Comparison of ENCODE assay signal across 18 mouse cellular contexts in the genomic region with DNA sequence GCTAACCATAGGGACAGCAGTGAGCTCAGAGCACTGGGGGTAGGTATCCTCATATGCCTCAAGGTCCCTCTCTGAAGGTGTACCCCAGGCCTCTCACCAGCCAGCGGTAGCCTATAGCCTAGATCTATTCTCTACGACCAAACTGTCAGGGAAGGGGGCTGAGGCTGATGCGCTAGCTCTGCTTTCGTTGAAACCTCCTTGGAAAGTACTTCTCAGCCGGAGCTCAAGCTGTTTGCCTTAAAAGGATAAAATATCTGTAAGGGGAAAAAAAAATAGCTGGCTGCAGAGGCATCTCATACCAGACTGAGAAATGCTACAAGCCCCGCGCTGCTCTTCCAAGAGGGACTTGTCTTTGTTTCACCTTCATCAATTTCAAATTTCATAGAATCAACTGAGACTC.
DNase-seq lines count a peak whose midpoint lies in the region; ATAC-seq lines count a peak whose summit lies in the region.
"Had no signal": no experiment of that assay in that cellular context is flagged by ENCODE, and none has a peak within 500 bp of the region (broad histone marks: within the 10 kb centered on the region; RNA-seq: fewer than 3 reads in every experiment).

No protein-coding gene starts in this region.

- no peak overlapping the region for H3K4me3 ChIP-seq in heart, embryonic 15.5 days
- H3K4me3 ChIP-seq in intestine, embryonic 16.5 days (ENCODE audit: low read length): no peak overlapping the region
- H3K4me3 ChIP-seq: heart, embryonic 10.5 days; neural tube, embryonic 12.5 days had no signal

- no peaks in the 10 kb centered on the region for H3K27me3 ChIP-seq in heart, embryonic 15.5 days
- H3K27me3 ChIP-seq in intestine, embryonic 16.5 days (replicated peaks; ENCODE audit: control insufficient read depth, insufficient read depth, low read length): no peaks in the 10 kb centered on the region
- H3K27me3 ChIP-seq: neural tube, embryonic 12.5 days had no signal

- no peaks in the 10 kb centered on the region for H3K9me3 ChIP-seq in heart, embryonic 15.5 days (replicated peaks)
- no peaks in the 10 kb centered on the region for H3K9me3 ChIP-seq in intestine, embryonic 16.5 days (ENCODE audit: control insufficient read depth, low read length)
- H3K9me3 ChIP-seq: heart, embryonic 10.5 days; neural tube, embryonic 12.5 days had no signal

- H3K27ac ChIP-seq in heart, embryonic 15.5 days: peak overlapping the region; percentile 20; the same call in 1 of the 2 replicates
- peak overlapping the region; percentile 83 for H3K27ac ChIP-seq in intestine, embryonic 16.5 days (ENCODE audit: low read length)
- H3K27ac ChIP-seq: heart, embryonic 10.5 days; neural tube, embryonic 12.5 days had no signal

- DNase-seq in heart, adult 11 months: no peak
- peak; percentile 16 for DNase-seq in right cerebral cortex, postnatal 25 days
- no peak for DNase-seq in right cerebral cortex, adult 18-20 months
- DNase-seq in thymus, postnatal 10 days (ENCODE audit: low spot score in 2 of 2): no peak
- DNase-seq in heart, adult 8-10 months (ENCODE audit: low spot score): no peak
- DNase-seq: adrenal gland, postnatal 14 days; cerebellum, adult 18-20 months; gastrocnemius, postnatal 14 days; heart, postnatal 4 days; kidney, adult 9 months had no signal

- H3K4me2 ChIP-seq in heart, embryonic 15.5 days: no peak overlapping the region
- peak overlapping the region; percentile 13; the same call in 1 of the 2 replicates for H3K4me2 ChIP-seq in intestine, embryonic 16.5 days (ENCODE audit: low read depth, low read length)
- H3K4me2 ChIP-seq: neural tube, embryonic 12.5 days had no signal

- H3K9ac ChIP-seq in heart, embryonic 15.5 days: no peak overlapping the region
- H3K9ac ChIP-seq in intestine, embryonic 16.5 days (ENCODE audit: low read depth, low read length): 0 out of 2 replicates have a peak overlapping the region, but pooled peaks have one; percentile 30
- H3K9ac ChIP-seq: neural tube, embryonic 12.5 days had no signal

- WGBS in heart, embryonic 15.5 days: 50% methylated on average over 7 of the region's 7 CpGs
- 45% methylated on average over 7 of the region's 7 CpGs for WGBS in intestine, embryonic 16.5 days

- H3K4me1 ChIP-seq in heart, embryonic 15.5 days (replicated peaks): no peaks in the 10 kb centered on the region
- H3K4me1 ChIP-seq in intestine, embryonic 16.5 days (ENCODE audit: control insufficient read depth, insufficient read depth, low read length): no peaks in the 10 kb centered on the region; the same call in 1 of the 2 replicates
- H3K4me1 ChIP-seq: heart, embryonic 10.5 days had no signal

- ATAC-seq in heart, embryonic 15.5 days (replicated peaks; ENCODE audit: insufficient number of reproducible peaks, insufficient read depth, low FRiP score, low read depth): no peak
- peak; percentile 44 for ATAC-seq in intestine, embryonic 16.5 days
- ATAC-seq: activated CD4-positive, CD25-positive, alpha-beta regulatory T cell, adult 4 months; forebrain, embryonic 16.5 days; hindbrain, embryonic 16.5 days; Patski had no signal

- no peaks in the 10 kb centered on the region for H3K36me3 ChIP-seq in heart, embryonic 15.5 days
- H3K36me3 ChIP-seq in intestine, embryonic 16.5 days (ENCODE audit: control insufficient read depth, insufficient read depth, low read length): no peaks in the 10 kb centered on the region
- H3K36me3 ChIP-seq: heart, embryonic 10.5 days; neural tube, embryonic 12.5 days had no signal
